Mouse (Mus musculus) kidney, embryonic 15.5 days (tissue): ENCODE measurements around the gene Tmem81. TPM values are rescaled to one million over a fixed set of nuclear protein-coding genes. Genes with fewer than 3 reads are reported as not detected.

ENCODE experiments used
- ATAC-seq: fragments of 200-750 bp; cut with Nextera tagmentation; replicated peaks from 2 replicates; pipeline ENCODE4 v1.8.0; 2017; ENCODE audit warnings: moderate TSS enrichment; ENCODE audit not compliant: low FRiP score
- H3K27ac ChIP-seq: fragments of 300-500 bp; sonication (generic); 2 replicates; pipeline ENCODE4 v1.5.1; 2015; ENCODE audit warnings: mild to moderate bottlenecking, inconsistent platforms
- H3K27me3 ChIP-seq: fragments of 300-500 bp; sonication (generic); 2 replicates; pipeline ENCODE4 v1.6.1; 2015; ENCODE audit warnings: inconsistent platforms
- H3K36me3 ChIP-seq: fragments of 300-500 bp; sonication (generic); 2 replicates; pipeline ENCODE4 v1.6.1; 2015; ENCODE audit warnings: inconsistent platforms
- H3K4me1 ChIP-seq: fragments of 300-500 bp; sonication (generic); 2 replicates; pipeline ENCODE4 v1.6.1; 2015; ENCODE audit warnings: inconsistent platforms
- H3K4me2 ChIP-seq: fragments of 300-500 bp; sonication (generic); 2 replicates; pipeline ENCODE4 v1.6.1; 2015; ENCODE audit warnings: moderate library complexity, mild to moderate bottlenecking, inconsistent platforms
- H3K4me3 ChIP-seq: fragments of 300-500 bp; sonication (generic); replicated peaks from 2 replicates; pipeline ENCODE4 v1.5.1; 2015; ENCODE audit warnings: mild to moderate bottlenecking, inconsistent platforms
- H3K9ac ChIP-seq: fragments of 300-500 bp; sonication (generic); 2 replicates; pipeline ENCODE4 v1.6.1; 2015; ENCODE audit warnings: mild to moderate bottlenecking, inconsistent platforms
- H3K9me3 ChIP-seq: fragments of 300-500 bp; sonication (generic); replicated peaks from 2 replicates; pipeline ENCODE4 v1.6.1; 2016; ENCODE audit warnings: inconsistent platforms
- WGBS: fragments of 180-500 bp; shearing (Covaris S2); methylation state at CpG from one replicate; pipeline ENCODE4 v1.1.7; 2015; ENCODE audit warnings: mixed read lengths; 5-methylcytosine and 5-hydroxymethylcytosine counted together
- polyA plus RNA-seq: library from polyadenylated mRNA; unstranded; fragments of >200 nt; fragmentation: Nextera tagmentation; extraction: Ambion mirVana; gene quantifications from 2 replicates; pipeline ENCODE4 v1.2.1, GENCODE M21; 2015

The Tmem81 gene
- polyA plus RNA-seq, 1 experiment from 2014 or later = 1.6 TPM

- no peak overlapping the region for H3K4me3 ChIP-seq
- peak; percentile 73 for ATAC-seq
- 0 out of 2 replicates have a peak, but pooled peaks cover 3% of the 10 kb centered on the region for H3K27me3 ChIP-seq
- 0 out of 2 replicates have a peak, but pooled peaks cover 2% of the 10 kb centered on the region for H3K4me1 ChIP-seq
- no peaks in the 10 kb centered on the region for H3K36me3 ChIP-seq
- H3K9ac ChIP-seq = no peak overlapping the region
- H3K9me3 ChIP-seq = no peaks in the 10 kb centered on the region
- H3K27ac ChIP-seq = no peak overlapping the region
- WGBS = 18% methylated on average over 5 of the region's 6 CpGs
- H3K4me2 ChIP-seq = 0 out of 2 replicates have a peak overlapping the region, but pooled peaks have one; percentile 22
Observed at GRCm38 (mm10) chr1:132520764-132521163, 14.7 kb downstream of the Tmem81 start.

- 0 out of 2 replicates have a peak, but pooled peaks cover 6% of the 10 kb centered on the region for H3K4me1 ChIP-seq
- ATAC-seq = no peak
- H3K9me3 ChIP-seq = no peaks in the 10 kb centered on the region
- WGBS = 83% methylated on average over 8 of the region's 8 CpGs
- H3K9ac ChIP-seq = no peak overlapping the region
- H3K36me3 ChIP-seq = no peaks in the 10 kb centered on the region
- H3K27ac ChIP-seq = no peak overlapping the region
- no peak overlapping the region for H3K4me2 ChIP-seq
- 0 out of 2 replicates have a peak, but pooled peaks cover 3% of the 10 kb centered on the region for H3K27me3 ChIP-seq
- no peak overlapping the region for H3K4me3 ChIP-seq
Observed at GRCm38 (mm10) chr1:132523048-132523447, 17.0 kb downstream of the Tmem81 start.

GRCm38 (mm10) chr1:132523920-132524319 lies 17.9 kb downstream of the Tmem81 start:
- no peak overlapping the region for H3K9ac ChIP-seq
- WGBS = 38% methylated on average over 4 of the region's 4 CpGs
- 0 out of 2 replicates have a peak, but pooled peaks cover 3% of the 10 kb centered on the region for H3K27me3 ChIP-seq

GRCm38 (mm10) chr1:132525832-132526231 lies 19.8 kb downstream of the Tmem81 start:
- WGBS = 7% methylated on average over 10 of the region's 10 CpGs
- no peak overlapping the region for H3K27ac ChIP-seq
- H3K9ac ChIP-seq = no peak overlapping the region
- H3K9me3 ChIP-seq = no peaks in the 10 kb centered on the region
- H3K4me1 ChIP-seq = peaks cover 10% of the 10 kb centered on the region
- H3K27me3 ChIP-seq = peaks cover 3% of the 10 kb centered on the region; the same call in 1 of the 2 replicates
- no peak overlapping the region for H3K4me3 ChIP-seq
- no peaks in the 10 kb centered on the region for H3K36me3 ChIP-seq
- no peak for ATAC-seq
- no peak overlapping the region for H3K4me2 ChIP-seq

More at GRCm38 (mm10) chr1:132523920-132524319, 17.9 kb downstream of the Tmem81 start:
- no peak overlapping the region for H3K27ac ChIP-seq
- ATAC-seq = no peak
- no peaks in the 10 kb centered on the region for H3K9me3 ChIP-seq
- H3K36me3 ChIP-seq = no peaks in the 10 kb centered on the region
- H3K4me1 ChIP-seq = 0 out of 2 replicates have a peak, but pooled peaks cover 6% of the 10 kb centered on the region
- no peak overlapping the region for H3K4me3 ChIP-seq
- H3K4me2 ChIP-seq = no peak overlapping the region

GRCm38 (mm10) chr1:132528071-132528470 lies 22.0 kb downstream of the Tmem81 start:
- no peaks in the 10 kb centered on the region for H3K36me3 ChIP-seq
- no peak overlapping the region for H3K9ac ChIP-seq
- H3K27me3 ChIP-seq = peaks cover 12% of the 10 kb centered on the region
- H3K4me3 ChIP-seq = no peak overlapping the region
- H3K27ac ChIP-seq = no peak overlapping the region
- WGBS = 91% methylated on average over 13 of the region's 13 CpGs
- ATAC-seq = no peak
- H3K4me2 ChIP-seq = no peak overlapping the region
- no peaks in the 10 kb centered on the region for H3K9me3 ChIP-seq
- peaks cover 16% of the 10 kb centered on the region for H3K4me1 ChIP-seq

- H3K27me3 ChIP-seq = peaks cover 18% of the 10 kb centered on the region
- H3K27ac ChIP-seq = no peak overlapping the region
- peaks cover 22% of the 10 kb centered on the region for H3K4me1 ChIP-seq
- H3K4me3 ChIP-seq = no peak overlapping the region
- H3K36me3 ChIP-seq = no peaks in the 10 kb centered on the region
- no peaks in the 10 kb centered on the region for H3K9me3 ChIP-seq
- ATAC-seq = no peak
- no peak overlapping the region for H3K4me2 ChIP-seq
- WGBS = 86% methylated on average over 19 of the region's 19 CpGs
- no peak overlapping the region for H3K9ac ChIP-seq
Observed at GRCm38 (mm10) chr1:132528647-132529334, 22.8 kb downstream of the Tmem81 start.

- no peak overlapping the region for H3K9ac ChIP-seq
- 0 out of 2 replicates have a peak, but pooled peaks have one; percentile 13 for ATAC-seq
- H3K36me3 ChIP-seq = no peaks in the 10 kb centered on the region
- no peak overlapping the region for H3K27ac ChIP-seq
- no peak overlapping the region for H3K4me3 ChIP-seq
- H3K9me3 ChIP-seq = no peaks in the 10 kb centered on the region
- WGBS = 9% methylated on average over 5 of the region's 5 CpGs
- H3K4me2 ChIP-seq = no peak overlapping the region
- peaks cover 28% of the 10 kb centered on the region for H3K4me1 ChIP-seq
- peaks cover 29% of the 10 kb centered on the region for H3K27me3 ChIP-seq
Observed at GRCm38 (mm10) chr1:132530631-132531191, 24.7 kb downstream of the Tmem81 start.

- no peak overlapping the region for H3K27ac ChIP-seq
- no peaks in the 10 kb centered on the region for H3K9me3 ChIP-seq
- no peak overlapping the region for H3K4me2 ChIP-seq
- peaks cover 35% of the 10 kb centered on the region for H3K27me3 ChIP-seq
- H3K9ac ChIP-seq = no peak overlapping the region
- no peak overlapping the region for H3K4me3 ChIP-seq
- no peak for ATAC-seq
- WGBS = 56% methylated on average over 9 of the region's 9 CpGs
- peaks cover 24% of the 10 kb centered on the region for H3K4me1 ChIP-seq
- no peaks in the 10 kb centered on the region for H3K36me3 ChIP-seq
Observed at GRCm38 (mm10) chr1:132532521-132532920, 26.5 kb downstream of the Tmem81 start.

- Histone ChIP-seq H3K4me1 (peaks cover 24% of the 10 kb centered on the region), H3K27ac (no peak overlapping the region), H3K9me3 (no peaks in the 10 kb centered on the region), H3K27me3 (peaks cover 37% of the 10 kb centered on the region), H3K36me3 (no peaks in the 10 kb centered on the region), H3K9ac (no peak overlapping the region), H3K4me3 (no peak overlapping the region), H3K4me2 (peak overlapping the region; percentile 27; the same call in 1 of the 2 replicates)
- peak; percentile 36; the same call in 1 of the 2 replicates for ATAC-seq
- 3% methylated on average over 8 of the region's 8 CpGs for WGBS
Observed at GRCm38 (mm10) chr1:132533840-132534239, 27.8 kb downstream of the Tmem81 start.

GRCm38 (mm10) chr1:132535541-132535940 lies 29.5 kb downstream of the Tmem81 start:
- Histone ChIP-seq H3K36me3 (no peaks in the 10 kb centered on the region), H3K4me3 (no peak overlapping the region), H3K4me2 (no peak overlapping the region), H3K4me1 (peaks cover 21% of the 10 kb centered on the region), H3K9ac (no peak overlapping the region), H3K9me3 (no peaks in the 10 kb centered on the region), H3K27ac (no peak overlapping the region), H3K27me3 (peaks cover 46% of the 10 kb centered on the region)
- WGBS = 90% methylated on average over 4 of the region's 4 CpGs
- ATAC-seq = no peak

GRCm38 (mm10) chr1:132536416-132536815 lies 30.4 kb downstream of the Tmem81 start:
- WGBS = 72% methylated on average over 3 of the region's 3 CpGs

GRCm38 (mm10) chr1:132537736-132538135 lies 31.7 kb downstream of the Tmem81 start:
- ATAC-seq = no peak
- WGBS = 81% methylated on average over 5 of the region's 5 CpGs

More at GRCm38 (mm10) chr1:132536416-132536815, 30.4 kb downstream of the Tmem81 start:
- no peaks in the 10 kb centered on the region for H3K36me3 ChIP-seq
- H3K9me3 ChIP-seq = no peaks in the 10 kb centered on the region
- peaks cover 55% of the 10 kb centered on the region for H3K27me3 ChIP-seq
- no peak for ATAC-seq
- H3K27ac ChIP-seq = no peak overlapping the region
- H3K4me3 ChIP-seq = no peak overlapping the region
- no peak overlapping the region for H3K9ac ChIP-seq
- no peak overlapping the region for H3K4me2 ChIP-seq
- H3K4me1 ChIP-seq = peaks cover 25% of the 10 kb centered on the region

More at GRCm38 (mm10) chr1:132537736-132538135, 31.7 kb downstream of the Tmem81 start:
- H3K27ac ChIP-seq = no peak overlapping the region
- peaks cover 59% of the 10 kb centered on the region for H3K27me3 ChIP-seq
- no peak overlapping the region for H3K4me3 ChIP-seq
- no peak overlapping the region for H3K9ac ChIP-seq
- no peaks in the 10 kb centered on the region for H3K9me3 ChIP-seq
- no peaks in the 10 kb centered on the region for H3K36me3 ChIP-seq
- H3K4me1 ChIP-seq = peaks cover 38% of the 10 kb centered on the region
- H3K4me2 ChIP-seq = no peak overlapping the region
